In genomic region chr15:77122208-77122607, GRCm38 (mm10) we compare ENCODE assay signal across 17 mouse cellular contexts.
"Had no signal": no experiment of that assay in that cellular context is flagged by ENCODE, and none has a peak within 500 bp of the region (broad histone marks: within the 10 kb centered on the region; RNA-seq: fewer than 3 reads in every experiment).

No protein-coding gene starts in this region.

- H3K4me1 ChIP-seq: midbrain, embryonic 12.5 days had no signal

- H3K4me3 ChIP-seq: intestine, embryonic 15.5 days; layer of hippocampus, adult 2 months; left cerebral cortex, adult 2 months; midbrain, embryonic 12.5 days; midbrain, embryonic 15.5 days had no signal

- H3K27ac ChIP-seq: intestine, embryonic 15.5 days; layer of hippocampus, adult 2 months; left cerebral cortex, adult 2 months; liver, embryonic 14.5 days; midbrain, embryonic 12.5 days; midbrain, embryonic 15.5 days had no signal

- H3K27me3 ChIP-seq: intestine, embryonic 15.5 days; midbrain, embryonic 12.5 days; midbrain, embryonic 15.5 days had no signal

- H3K36me3 ChIP-seq: intestine, embryonic 15.5 days; midbrain, embryonic 15.5 days had no signal

- H3K9me3 ChIP-seq: intestine, embryonic 15.5 days; midbrain, embryonic 12.5 days; midbrain, embryonic 15.5 days had no signal

- DNase-seq: kidney, adult 11 months; kidney, adult 8-10 months; kidney, postnatal 25 days; layer of hippocampus, adult 9-11 months; layer of hippocampus, postnatal 36 days; lung, adult 18-20 months; lung, postnatal 10 days; lung, postnatal 4 days; thymus, adult 2 months; thymus, postnatal 14 days; thymus, postnatal 4 days had no signal

- ATAC-seq: intestine, embryonic 15.5 days; midbrain, embryonic 15.5 days had no signal

- H3K4me2 ChIP-seq: intestine, embryonic 15.5 days; midbrain, embryonic 12.5 days; midbrain, embryonic 15.5 days had no signal

- H3K9ac ChIP-seq: intestine, embryonic 15.5 days; liver, embryonic 14.5 days; midbrain, embryonic 12.5 days; midbrain, embryonic 15.5 days had no signal
